ENCODE assay signal across 20 mouse cellular contexts in the genomic region with DNA sequence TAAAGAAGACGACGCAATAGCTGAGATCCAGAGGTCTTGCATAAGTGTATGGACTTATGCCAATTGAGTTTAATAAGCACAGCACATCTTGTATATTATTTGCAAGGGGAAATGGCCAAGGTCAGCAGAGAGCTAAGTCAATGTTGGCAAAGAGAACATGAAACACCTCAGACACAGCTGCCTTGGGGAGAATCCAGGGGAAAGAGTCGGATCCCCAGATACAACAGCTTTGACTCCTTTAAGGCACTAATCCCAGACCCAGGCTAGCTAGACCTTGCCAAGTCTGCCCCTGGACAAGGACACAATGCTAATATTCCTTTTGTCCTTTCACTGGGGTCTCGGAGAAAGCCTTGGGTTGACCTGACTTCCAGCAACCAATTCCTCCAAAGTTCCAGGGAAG.
DNase-seq lines count a peak whose midpoint lies in the region; ATAC-seq lines count a peak whose summit lies in the region.
"Had no signal": no experiment of that assay in that cellular context is flagged by ENCODE, and none has a peak within 500 bp of the region (broad histone marks: within the 10 kb centered on the region; RNA-seq: fewer than 3 reads in every experiment).

No protein-coding gene starts in this region.

- no peak overlapping the region for H3K9ac ChIP-seq in heart, embryonic 11.5 days (ENCODE audit: low read depth, low read length)
- H3K9ac ChIP-seq: hindbrain, embryonic 13.5 days; limb, embryonic 12.5 days; liver, embryonic 13.5 days; neural tube, embryonic 15.5 days had no signal

- no peak overlapping the region for H3K4me2 ChIP-seq in heart, embryonic 11.5 days
- H3K4me2 ChIP-seq: hindbrain, embryonic 13.5 days; limb, embryonic 12.5 days; liver, embryonic 13.5 days; neural tube, embryonic 15.5 days had no signal

- H3K27me3 ChIP-seq in heart, embryonic 11.5 days (ENCODE audit: control insufficient read depth, insufficient read depth, low read length), result no peaks in the 10 kb centered on the region
- H3K27me3 ChIP-seq: hindbrain, embryonic 13.5 days; limb, embryonic 12.5 days; liver, embryonic 13.5 days; neural tube, embryonic 15.5 days had no signal

- DNase-seq in adrenal gland, postnatal 10 days, result peak; percentile 13
- no peak for DNase-seq in adrenal gland, adult 18-20 months (ENCODE audit: low spot score in 2 of 2)
- peak; percentile 12 for DNase-seq in heart, adult 8-10 months (ENCODE audit: low spot score)
- DNase-seq in gastrocnemius, postnatal 25 days, result peak; percentile 36
- peak; percentile 4 for DNase-seq in lung, postnatal 36 days
- no peak for DNase-seq in kidney, adult 9 months
- no peak for DNase-seq in left cerebral cortex, adult 8-10 months (ENCODE audit: low spot score in 2 of 2)
- DNase-seq: adrenal gland, adult 8-10 months; cerebellum, adult 11 months; cerebellum, postnatal 36 days; kidney, adult 8-10 months; kidney, postnatal 25 days; liver, embryonic 13.5 days; spleen, adult 18-20 months had no signal

- no peaks in the 10 kb centered on the region for H3K9me3 ChIP-seq in heart, embryonic 11.5 days (replicated peaks; ENCODE audit: control insufficient read depth, low read length)
- H3K9me3 ChIP-seq: hindbrain, embryonic 13.5 days; limb, embryonic 12.5 days; neural tube, embryonic 15.5 days had no signal

- H3K4me1 ChIP-seq in heart, embryonic 11.5 days (ENCODE audit: control insufficient read depth, insufficient read depth, low read length), result no peaks in the 10 kb centered on the region
- H3K4me1 ChIP-seq: hindbrain, embryonic 13.5 days; liver, embryonic 13.5 days had no signal

- no peaks in the 10 kb centered on the region for H3K36me3 ChIP-seq in heart, embryonic 11.5 days (ENCODE audit: control insufficient read depth, insufficient read depth, low read length)
- H3K36me3 ChIP-seq: hindbrain, embryonic 13.5 days; limb, embryonic 12.5 days; liver, embryonic 13.5 days; neural tube, embryonic 15.5 days had no signal

- H3K27ac ChIP-seq in heart, embryonic 11.5 days (ENCODE audit: low read depth, low read length), result no peak overlapping the region
- H3K27ac ChIP-seq: hindbrain, embryonic 13.5 days; limb, embryonic 12.5 days; liver, embryonic 13.5 days; neural tube, embryonic 15.5 days had no signal

- 81% methylated on average over 4 of the region's 4 CpGs for WGBS in heart, embryonic 11.5 days (ENCODE audit: insufficient replicate concordance)

- no peak for ATAC-seq in heart, embryonic 11.5 days (replicated peaks; ENCODE audit: insufficient number of reproducible peaks, low FRiP score, low TSS enrichment)
- ATAC-seq: inflammation-experienced regulatory T-cells, adult 6 months; midbrain, embryonic 16.5 days had no signal

- no peak overlapping the region for H3K4me3 ChIP-seq in heart, embryonic 11.5 days (ENCODE audit: low read depth, low read length)
- H3K4me3 ChIP-seq: hindbrain, embryonic 13.5 days; limb, embryonic 12.5 days; liver, embryonic 13.5 days; neural tube, embryonic 15.5 days had no signal

Comparison
In these comparisons a context has a peak if more than half of its experiments do, and no peak if none do; other contexts are left out.
1. DNase-seq: peak in adrenal gland, postnatal 10 days (single experiment), heart, adult 8-10 months (single experiment), gastrocnemius, postnatal 25 days (single experiment) and lung, postnatal 36 days (single experiment); none in adrenal gland, adult 18-20 months (0 of 2), kidney, adult 9 months (single experiment) and left cerebral cortex, adult 8-10 months (0 of 2).